Mouse (Mus musculus) gastrocnemius, postnatal 36 days (tissue): Measurements from ENCODE around the gene AU041133. TPM values are rescaled to one million over a fixed set of nuclear protein-coding genes. Genes with fewer than 3 reads are reported as not detected.
"Not testable (repeated sequence)": the region's sequence is repeated elsewhere in the genome, so short reads cannot be mapped to it uniquely, and the experiment has no call there.

Experiments
- DNase-seq, 2 experiments: peaks; one replicate each; pipeline ENCODE4 v3.0.0; 2022
- intact Hi-C: fragments of 180-260 bp; cut with DNase I; formaldehyde crosslinking; loops from one replicate; pipeline ENCODE4 v1.15.1; 2025
- long read RNA-seq, 2 experiments: library from polyadenylated mRNA; stranded (forward); transcript quantifications; one replicate each; pipeline ENCODE4 v2.0.0; 2021
- total RNA-seq, 2 experiments: library from RNA; stranded (reverse); gene quantifications; 2 replicates each; pipeline ENCODE4 v1.2.3; 2021

AU041133 gene
- under 1 TPM; 0.41 to 0.67 TPM for total RNA-seq
- long read RNA-seq, experiment 1, result 0 reads
- long read RNA-seq, experiment 2, result 0 reads

DNA sequence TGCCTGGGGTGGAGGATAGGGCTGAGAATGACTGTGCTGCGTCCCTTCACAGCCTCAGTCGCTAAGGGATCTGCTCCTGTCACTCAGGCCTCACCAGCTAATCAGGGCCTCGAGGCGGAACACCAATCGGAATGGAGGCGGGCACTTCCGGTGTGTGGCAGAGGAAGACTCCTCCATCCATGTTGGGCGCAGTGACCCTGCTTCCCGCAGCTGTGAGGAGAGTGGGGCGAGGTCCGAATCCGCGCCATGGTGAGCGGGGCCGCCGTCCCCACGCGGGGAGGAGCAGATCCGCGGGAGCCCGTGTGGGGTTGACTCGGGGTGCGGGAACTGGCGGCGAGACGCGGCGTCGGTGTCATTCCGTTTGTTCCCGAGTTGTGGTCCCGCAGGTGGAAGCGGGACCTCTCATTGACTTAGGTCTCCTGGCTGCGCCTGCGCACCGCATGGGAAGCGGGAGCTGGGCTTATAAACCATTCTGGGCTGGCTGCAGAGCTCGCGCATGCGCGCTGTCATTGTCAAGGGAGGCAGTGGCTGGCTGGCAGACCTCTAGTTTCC, at the start of gene AU041133:
Gene AU041133 (plus strand): TSS at position 164 of the 552 bp plus-strand sequence.
- DNase-seq, result peak; percentile 64 to 67
- intact Hi-C loops, result no loop called here

DNA sequence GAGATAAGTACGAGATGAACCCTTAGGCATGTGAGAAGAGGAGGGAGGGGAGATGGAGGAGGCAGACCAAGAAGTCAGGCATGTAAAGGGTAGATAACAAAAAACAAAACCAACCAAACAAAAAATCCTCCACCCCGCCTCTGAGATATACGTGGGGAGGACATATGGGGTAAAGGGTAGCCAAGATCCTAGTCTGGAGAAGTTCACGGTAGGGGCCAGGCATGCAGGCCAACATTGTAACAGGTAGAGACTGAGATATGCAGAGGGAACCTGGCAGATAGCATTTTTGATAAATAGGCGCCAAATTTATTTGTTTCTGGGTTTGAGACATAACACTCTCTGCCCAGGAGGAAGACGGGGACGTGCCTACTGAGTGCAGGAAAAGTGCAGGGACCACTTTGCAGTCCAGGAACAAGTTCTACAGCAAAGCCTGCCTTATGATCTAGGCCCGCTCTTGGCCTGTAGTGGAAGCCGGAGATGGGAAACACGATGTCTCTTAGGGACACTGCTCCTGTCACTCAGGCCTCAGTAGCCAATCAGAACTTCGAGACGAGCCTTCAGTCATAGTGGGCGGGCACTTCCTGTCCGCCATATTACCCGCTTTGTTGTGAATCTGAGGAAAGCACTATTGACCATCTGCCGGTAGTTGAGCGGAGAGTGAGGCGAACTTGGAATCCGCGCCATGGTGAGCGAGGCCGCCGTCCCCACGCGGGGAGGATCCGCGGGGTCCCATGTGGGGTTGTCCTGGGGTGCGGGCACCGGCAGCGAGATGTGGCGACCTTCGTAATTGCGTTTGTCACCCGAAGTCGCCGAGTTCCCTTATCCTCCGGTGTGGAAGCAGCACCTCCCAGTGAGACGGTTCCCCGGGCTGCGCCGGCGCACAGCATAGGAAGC, 44.8 kb upstream of the AU041133 start, which contains the start of gene BC024063:
Gene BC024063 (plus strand): TSS at position 626 of the 894 bp plus-strand sequence.
- DNase-seq, result peak; percentile 17 to 36
- intact Hi-C loops, result not testable (repeated sequence)

DNA sequence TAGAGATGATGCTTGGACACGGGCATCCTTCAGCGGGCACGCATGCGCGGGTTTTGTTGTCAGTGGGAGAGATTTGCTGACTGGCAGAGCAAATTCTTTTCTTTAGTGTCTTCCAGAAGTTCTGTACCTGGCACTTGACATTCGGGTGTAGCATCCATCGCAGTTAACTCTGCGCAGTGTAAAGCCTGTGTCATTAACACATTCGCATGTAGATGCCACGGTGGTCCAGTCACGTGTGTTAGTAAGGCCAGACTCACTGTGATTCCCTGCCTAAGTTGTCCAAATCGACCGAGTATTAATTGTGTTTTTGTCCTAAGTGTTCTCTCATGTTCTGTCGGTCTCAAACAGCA, 44.2 kb upstream of the AU041133 start:
- DNase-seq, result not testable (repeated sequence)

DNA sequence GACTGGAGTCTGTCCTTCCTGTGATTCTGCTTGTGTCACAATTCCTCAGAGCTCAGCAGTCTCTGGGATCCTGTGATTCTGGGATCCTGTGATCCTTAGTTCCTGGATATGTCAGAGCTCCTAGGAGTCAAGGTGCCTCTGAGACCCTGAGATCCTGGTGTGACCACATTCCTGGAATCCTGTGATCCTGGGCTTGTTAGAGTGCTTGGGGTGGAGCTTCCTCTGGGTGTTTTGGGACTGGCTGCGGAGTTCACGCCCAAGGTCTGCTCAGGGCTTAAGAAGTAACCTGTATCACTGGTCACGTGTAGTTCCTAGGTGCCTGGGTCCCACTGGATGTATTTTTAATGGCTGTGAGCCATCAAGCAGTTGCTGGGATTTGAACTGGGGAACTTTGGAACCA, 10.6 kb upstream of the AU041133 start:
- intact Hi-C loops, result no loop called here

More for the DNA sequence above, 44.2 kb upstream of the AU041133 start:
- intact Hi-C loops, result not testable (repeated sequence)

DNA sequence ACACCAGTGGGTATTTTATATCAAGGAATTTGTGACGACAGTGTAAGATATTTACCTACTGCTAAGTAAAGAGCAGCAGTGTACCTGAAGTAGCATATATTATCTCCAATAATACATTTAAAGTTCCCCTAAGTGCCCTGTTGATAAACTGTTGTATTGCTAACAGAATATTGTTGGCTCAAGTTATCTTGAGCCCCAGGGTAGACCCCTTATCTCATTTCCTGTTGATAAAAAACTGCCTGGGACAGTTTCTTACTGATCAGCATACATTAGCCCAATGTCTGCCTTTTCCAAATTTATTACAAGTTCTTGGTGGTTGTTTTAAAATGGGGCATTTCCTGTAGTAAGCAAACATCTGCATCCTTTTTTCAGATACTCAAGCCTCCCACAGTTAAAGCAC, 17.5 kb downstream of the AU041133 start:
- intact Hi-C loops, result no loop called here
- no peak for DNase-seq

More for the DNA sequence above, 10.6 kb upstream of the AU041133 start:
- DNase-seq, result no peak

DNA sequence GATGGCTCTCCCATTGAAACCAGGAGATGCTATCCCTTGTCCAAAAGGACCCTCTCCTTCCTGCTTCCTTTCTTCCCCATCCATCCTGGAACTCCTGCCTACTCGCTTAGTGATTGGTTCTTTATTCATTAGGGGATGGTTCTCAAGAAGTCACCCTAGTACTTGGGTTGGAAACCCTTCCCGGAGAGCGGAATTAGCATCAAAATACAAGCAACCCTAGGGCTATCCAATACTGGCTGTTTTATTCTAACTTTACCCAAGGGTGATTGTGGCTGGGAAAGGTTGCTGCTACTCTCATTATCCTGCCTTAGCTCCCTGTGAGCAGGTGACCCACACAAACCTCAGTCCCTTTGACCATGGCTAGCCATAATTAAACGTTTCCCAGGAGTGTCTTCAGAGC, 19.8 kb downstream of the AU041133 start:
- no peak for DNase-seq
- intact Hi-C loops, result no loop called here

DNA sequence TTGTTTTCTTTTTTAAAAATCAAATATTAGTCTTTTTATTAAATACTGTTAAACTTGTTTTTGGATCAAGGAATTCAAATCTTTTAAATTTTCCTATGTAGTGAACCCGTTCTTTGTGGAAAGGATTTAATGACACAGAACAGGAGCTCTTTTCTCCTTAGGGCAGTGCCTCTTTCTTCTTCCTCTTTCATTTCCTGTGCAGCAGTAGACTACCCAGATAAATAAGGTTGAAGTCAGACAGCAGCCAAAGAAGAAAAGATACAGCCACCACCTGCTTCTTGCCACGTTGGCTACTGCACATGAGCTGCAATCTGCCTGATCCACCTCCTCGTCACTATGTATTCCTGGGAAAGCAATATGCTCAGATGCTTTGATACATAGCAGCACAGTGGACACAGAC, 40.0 kb downstream of the AU041133 start:
- intact Hi-C loops, result no loop called here
- no peak for DNase-seq

DNA sequence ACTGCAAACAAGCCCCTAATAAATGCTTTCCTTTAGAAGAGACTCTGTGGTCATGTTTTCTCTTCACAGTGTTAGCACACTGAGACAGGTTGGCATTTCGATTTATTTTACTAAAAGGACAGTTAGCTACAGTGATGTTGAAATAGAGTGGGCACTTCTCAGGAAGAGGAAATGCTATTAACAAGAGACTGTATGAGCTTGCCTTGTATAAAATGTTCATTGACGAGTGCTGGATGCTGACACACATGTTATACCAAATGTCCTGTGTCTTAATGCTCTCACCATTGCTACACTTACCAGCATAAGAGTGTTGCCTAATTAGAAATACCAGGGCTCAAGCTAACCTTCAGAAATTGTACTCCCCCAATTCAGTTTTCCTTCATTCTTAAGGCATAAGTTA, 42.0 kb downstream of the AU041133 start:
- intact Hi-C loops, result loop anchor here (10.0 kb wide), 1 partner anchor 545 kb away; the partner anchor contains the start of genes Ankrd24 and Sirt6
- no peak for DNase-seq

DNA sequence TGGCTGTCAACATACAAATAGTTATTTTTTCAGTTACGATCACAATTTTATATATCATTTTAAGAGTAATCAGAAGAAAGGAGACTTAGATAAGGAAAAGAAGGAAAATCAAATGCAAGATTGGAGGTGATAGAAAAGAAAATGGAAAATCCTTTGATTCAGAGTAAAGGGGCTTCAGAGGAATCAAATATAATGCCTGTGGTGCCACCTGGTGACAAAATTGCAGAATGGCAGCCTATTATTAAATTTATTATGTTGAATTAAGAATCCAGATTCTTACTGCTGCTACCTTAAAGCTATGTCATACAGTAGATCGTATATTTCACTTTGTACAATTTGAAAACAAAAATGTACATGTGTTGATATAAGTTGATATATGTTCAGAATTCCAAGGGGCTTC, 43.0 kb downstream of the AU041133 start:
- DNase-seq, result no peak
- intact Hi-C loops, result loop anchor here (10.0 kb wide), 1 partner anchor 546 kb away; the partner anchor contains the start of genes Ankrd24 and Sirt6

DNA sequence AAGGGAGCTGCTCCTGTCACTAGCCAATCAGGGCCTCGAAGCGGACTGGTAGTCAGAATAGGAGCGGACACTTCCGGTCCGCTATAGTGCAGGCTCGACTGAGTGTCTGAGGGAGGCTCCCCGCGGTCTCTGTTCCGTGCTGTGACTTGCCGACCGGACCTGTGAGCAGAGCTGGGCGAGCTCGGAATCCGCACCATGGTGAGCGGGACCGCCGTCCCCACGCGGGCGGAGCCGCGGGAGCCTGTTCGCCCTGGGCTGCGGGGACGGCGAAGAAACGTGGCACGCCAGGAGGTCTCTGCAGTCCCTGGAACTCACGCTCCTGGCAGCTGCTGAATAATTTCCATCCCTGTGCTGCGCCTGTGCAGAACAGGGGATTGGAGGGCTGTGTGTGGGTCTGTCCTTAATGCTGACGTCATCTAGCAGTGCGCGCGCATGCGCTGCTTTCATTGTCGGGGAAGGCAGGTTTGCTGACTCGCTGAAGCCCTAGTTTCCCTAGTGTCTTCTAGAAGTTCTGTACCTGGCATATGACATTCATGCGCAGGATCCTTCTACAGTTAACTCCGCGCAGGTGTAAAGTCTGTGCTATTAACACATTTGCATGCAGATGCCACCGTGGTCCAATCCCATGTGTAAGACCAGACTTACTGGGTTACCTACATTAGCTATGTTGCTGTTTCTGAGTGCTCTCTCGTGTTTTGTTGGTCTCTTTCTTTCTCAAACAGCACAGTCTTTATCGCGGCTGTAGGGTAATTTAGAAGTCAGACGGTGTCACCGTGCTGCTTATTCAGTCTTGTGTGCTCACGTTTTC, 50.6 kb downstream of the AU041133 start:
- intact Hi-C loops, result loop anchor here (10.0 kb wide), 1 partner anchor 554 kb away; the partner anchor contains the start of genes Ankrd24 and Sirt6

More for the DNA sequence above, 50.6 kb downstream of the AU041133 start:
- peak; percentile 47 to 49 for DNase-seq

Other genes with a start within 250 kb of the AU041133 start
- gene Zfp781, start 197.5 kb upstream of the AU041133 start, total RNA-seq, result under 1 TPM; 0.33 to 0.42 TPM
- gene Zfp873, start 79.9 kb upstream of the AU041133 start, total RNA-seq, result 1 to 10 TPM; 1.5 to 1.7 TPM
- under 1 TPM; 0.77 to 0.79 TPM for gene BC024063, start 44.7 kb upstream of the AU041133 start, total RNA-seq
- 1 to 10 TPM; 3.5 to 4.3 TPM for gene Zfp938, start 113.3 kb downstream of the AU041133 start, total RNA-seq
- gene 4932415D10Rik, start 188.6 kb downstream of the AU041133 start, total RNA-seq, result not detected
- gene Gm4924, start 226.2 kb downstream of the AU041133 start, total RNA-seq, result 1 to 10 TPM in 1 of 2 experiments, under 1 TPM in 1; 0.96 to 1.3 TPM